Mouse (Mus musculus): ENCODE measurements around the gene Rasl11b. TPM values are rescaled to one million over a fixed set of nuclear protein-coding genes. Genes with fewer than 3 reads are reported as not detected.

Rasl11b gene
- polyA plus RNA-seq, 2 experiments: 102 to 111 TPM

- TF ChIP-seq POLR2A (IDR thresholded peaks at IDR 0.05; ENCODE audit: borderline replicate concordance, extremely low read depth, insufficient read depth, insufficient read length): no peak
- Histone ChIP-seq H3K4me2 (replicated peaks; ENCODE audit: low read depth, low read length, severe bottlenecking) (no peak overlapping the region), H3K4me3 (replicated peaks; ENCODE audit: low read length) (no peak overlapping the region), H3K9ac (ENCODE audit: low read depth, low read length, severe bottlenecking) (no peak overlapping the region), H3K27me3 (ENCODE audit: control insufficient read depth, insufficient read depth, low read length) (no peaks in the 10 kb centered on the region), H3K27ac (replicated peaks; ENCODE audit: low read depth, low read length) (no peak overlapping the region), H3K4me1 (ENCODE audit: control insufficient read depth, insufficient read depth, low read length) (peaks cover 16% of the 10 kb centered on the region), H3K9me3 (ENCODE audit: control insufficient read depth, low read length) (no peaks in the 10 kb centered on the region), H3K36me3 (ENCODE audit: control insufficient read depth, insufficient read depth, low read length) (no peaks in the 10 kb centered on the region)
- DNase-seq (ENCODE audit: low spot score): no peak
- no peak for ATAC-seq (ENCODE audit: low FRiP score, low read depth)
- WGBS: 47% methylated on average over 7 of the region's 7 CpGs
Observed at GRCm38 (mm10) chr5:74208438-74208837, 13.4 kb downstream of the Rasl11b start.

- WGBS: 71% methylated on average over 4 of the region's 4 CpGs
- H3K4me1 ChIP-seq (ENCODE audit: control insufficient read depth, insufficient read depth, low read length): peaks cover 17% of the 10 kb centered on the region
- no peak for DNase-seq (ENCODE audit: low spot score)
- no peak for TF ChIP-seq POLR2A (IDR thresholded peaks at IDR 0.05; ENCODE audit: borderline replicate concordance, extremely low read depth, insufficient read depth, insufficient read length)
- no peaks in the 10 kb centered on the region for H3K27me3 ChIP-seq (ENCODE audit: control insufficient read depth, insufficient read depth, low read length)
- no peaks in the 10 kb centered on the region for H3K9me3 ChIP-seq (ENCODE audit: control insufficient read depth, low read length)
- no peaks in the 10 kb centered on the region for H3K36me3 ChIP-seq (ENCODE audit: control insufficient read depth, insufficient read depth, low read length)
- H3K27ac ChIP-seq (replicated peaks; ENCODE audit: low read depth, low read length): no peak overlapping the region
- no peak overlapping the region for H3K9ac ChIP-seq (ENCODE audit: low read depth, low read length, severe bottlenecking)
- H3K4me2 ChIP-seq (replicated peaks; ENCODE audit: low read depth, low read length, severe bottlenecking): no peak overlapping the region
- no peak for ATAC-seq (ENCODE audit: low FRiP score, low read depth)
- no peak overlapping the region for H3K4me3 ChIP-seq (replicated peaks; ENCODE audit: low read length)
Observed at GRCm38 (mm10) chr5:74209640-74210039, 14.6 kb downstream of the Rasl11b start.

GRCm38 (mm10) chr5:74211346-74211745 lies 16.3 kb downstream of the Rasl11b start:
- TF ChIP-seq POLR2A (IDR thresholded peaks at IDR 0.05; ENCODE audit: borderline replicate concordance, extremely low read depth, insufficient read depth, insufficient read length): no peak
- no peak for DNase-seq (ENCODE audit: low spot score)
- ATAC-seq (ENCODE audit: low FRiP score, low read depth): no peak
- Histone ChIP-seq H3K36me3 (ENCODE audit: control insufficient read depth, insufficient read depth, low read length) (no peaks in the 10 kb centered on the region), H3K4me1 (ENCODE audit: control insufficient read depth, insufficient read depth, low read length) (peaks cover 20% of the 10 kb centered on the region), H3K9ac (ENCODE audit: low read depth, low read length, severe bottlenecking) (no peak overlapping the region), H3K4me3 (replicated peaks; ENCODE audit: low read length) (no peak overlapping the region), H3K4me2 (replicated peaks; ENCODE audit: low read depth, low read length, severe bottlenecking) (no peak overlapping the region), H3K27ac (replicated peaks; ENCODE audit: low read depth, low read length) (peak overlapping the region; percentile 48; the same call in 1 of the 2 replicates), H3K27me3 (ENCODE audit: control insufficient read depth, insufficient read depth, low read length) (no peaks in the 10 kb centered on the region), H3K9me3 (ENCODE audit: control insufficient read depth, low read length) (no peaks in the 10 kb centered on the region)
- whole genome bisulfite sequencing: 64% methylated on average over 11 of the region's 11 CpGs

GRCm38 (mm10) chr5:74214501-74215110 lies 19.5 kb downstream of the Rasl11b start:
- H3K27ac ChIP-seq (replicated peaks; ENCODE audit: low read depth, low read length): peak overlapping the region; percentile 53
- H3K36me3 ChIP-seq (ENCODE audit: control insufficient read depth, insufficient read depth, low read length): no peaks in the 10 kb centered on the region
- no peak for TF ChIP-seq POLR2A (IDR thresholded peaks at IDR 0.05; ENCODE audit: borderline replicate concordance, extremely low read depth, insufficient read depth, insufficient read length)
- ATAC-seq (ENCODE audit: low FRiP score, low read depth): peak; percentile 70; the same call in 1 of the 2 replicates
- 4% methylated on average over 7 of the region's 7 CpGs for WGBS
- H3K9ac ChIP-seq (ENCODE audit: low read depth, low read length, severe bottlenecking): no peak overlapping the region
- DNase-seq (ENCODE audit: low spot score): peak; percentile 75
- no peak overlapping the region for H3K4me3 ChIP-seq (replicated peaks; ENCODE audit: low read length)
- H3K9me3 ChIP-seq (ENCODE audit: control insufficient read depth, low read length): no peaks in the 10 kb centered on the region
- peak overlapping the region; percentile 17; the same call in 1 of the 2 replicates for H3K4me2 ChIP-seq (replicated peaks; ENCODE audit: low read depth, low read length, severe bottlenecking)
- peaks cover 27% of the 10 kb centered on the region for H3K4me1 ChIP-seq (ENCODE audit: control insufficient read depth, insufficient read depth, low read length)
- no peaks in the 10 kb centered on the region for H3K27me3 ChIP-seq (ENCODE audit: control insufficient read depth, insufficient read depth, low read length)

- DNase-seq (ENCODE audit: low spot score): no peak
- Histone ChIP-seq H3K27me3 (ENCODE audit: control insufficient read depth, insufficient read depth, low read length) (no peaks in the 10 kb centered on the region), H3K27ac (replicated peaks; ENCODE audit: low read depth, low read length) (peak overlapping the region; percentile 40), H3K4me2 (replicated peaks; ENCODE audit: low read depth, low read length, severe bottlenecking) (no peak overlapping the region), H3K9me3 (ENCODE audit: control insufficient read depth, low read length) (no peaks in the 10 kb centered on the region), H3K4me1 (ENCODE audit: control insufficient read depth, insufficient read depth, low read length) (peaks cover 27% of the 10 kb centered on the region), H3K4me3 (replicated peaks; ENCODE audit: low read length) (no peak overlapping the region), H3K36me3 (ENCODE audit: control insufficient read depth, insufficient read depth, low read length) (no peaks in the 10 kb centered on the region), H3K9ac (ENCODE audit: low read depth, low read length, severe bottlenecking) (no peak overlapping the region)
- TF ChIP-seq POLR2A (IDR thresholded peaks at IDR 0.05; ENCODE audit: borderline replicate concordance, extremely low read depth, insufficient read depth, insufficient read length): no peak
- whole genome bisulfite sequencing: 16% methylated on average over 4 of the region's 4 CpGs
- ATAC-seq (ENCODE audit: low FRiP score, low read depth): peak; percentile 20; the same call in 1 of the 2 replicates
Observed at GRCm38 (mm10) chr5:74215125-74215524, 20.0 kb downstream of the Rasl11b start.
